Comparison of ENCODE assay signal across 15 mouse cellular contexts in genomic region chr5:120436885-120437495, GRCm38 (mm10). TPM values are rescaled to one million over a fixed set of nuclear protein-coding genes. Genes with fewer than 3 reads are reported as not detected.
DNase-seq lines count a peak whose midpoint lies in the region; ATAC-seq lines count a peak whose summit lies in the region.
"Had no signal": no experiment of that assay in that cellular context is flagged by ENCODE, and none has a peak within 500 bp of the region (broad histone marks: within the 10 kb centered on the region; RNA-seq: fewer than 3 reads in every experiment).

No protein-coding gene starts in this region.

- peak overlapping the region; percentile 54 for H3K4me3 ChIP-seq in hindbrain, embryonic 11.5 days (ENCODE audit: low read depth, low read length)
- H3K4me3 ChIP-seq in midbrain, embryonic 13.5 days (replicated peaks): peak overlapping the region; percentile 62

- H3K4me1 ChIP-seq in hindbrain, embryonic 11.5 days (replicated peaks; ENCODE audit: control insufficient read depth, insufficient read depth, low read length): peaks cover 18% of the 10 kb centered on the region
- H3K4me1 ChIP-seq in midbrain, embryonic 13.5 days (replicated peaks): peaks cover 56% of the 10 kb centered on the region

- intact Hi-C loops in heart, postnatal 14 days (cut with DNase I): no loop called here
- intact Hi-C loops in left cerebral cortex, postnatal 10 days (cut with DNase I): loop anchor here (10.0 kb wide), 2 partner anchors 602 to 762 kb away; partner anchors contain the start of genes Tbx3 and Tbx5

- H3K4me2 ChIP-seq in hindbrain, embryonic 11.5 days (replicated peaks; ENCODE audit: low read depth, low read length): peak overlapping the region; percentile 71
- peak overlapping the region; percentile 72 for H3K4me2 ChIP-seq in midbrain, embryonic 13.5 days (replicated peaks)

- WGBS in hindbrain, embryonic 11.5 days: 0% methylated on average over 18 of the region's 18 CpGs
- WGBS in midbrain, embryonic 13.5 days: under 1% methylated on average over 17 of the region's 18 CpGs

- H3K36me3 ChIP-seq in hindbrain, embryonic 11.5 days (ENCODE audit: control insufficient read depth, insufficient read depth, low read length): no peaks in the 10 kb centered on the region
- H3K36me3 ChIP-seq in midbrain, embryonic 13.5 days: peaks cover 5% of the 10 kb centered on the region; the same call in 1 of the 2 replicates

- H3K27ac ChIP-seq in hindbrain, embryonic 11.5 days (ENCODE audit: low read depth, low read length): peak overlapping the region; percentile 91
- H3K27ac ChIP-seq in midbrain, embryonic 13.5 days: peak overlapping the region; percentile 96

- no peak for ATAC-seq in hindbrain, embryonic 11.5 days (ENCODE audit: low FRiP score)
- ATAC-seq in midbrain, embryonic 13.5 days: no peak

- H3K27me3 ChIP-seq in hindbrain, embryonic 11.5 days (ENCODE audit: control insufficient read depth, insufficient read depth, low read length): peaks cover 77% of the 10 kb centered on the region
- peaks cover 79% of the 10 kb centered on the region for H3K27me3 ChIP-seq in midbrain, embryonic 13.5 days

- peak; percentile 51 for DNase-seq in retina, embryonic 14.5 days (ENCODE audit: low spot score)
- DNase-seq in retina, postnatal 1 day: no peak
- DNase-seq in hindbrain, embryonic 11.5 days (ENCODE audit: low spot score): peak; percentile 65
- DNase-seq in cerebellum, adult 11 months: no peak
- no peak for DNase-seq in frontal cortex, adult 2 months (ENCODE audit: extremely low spot score in 1 of 2, low spot score in 1 of 2)
- no peak for DNase-seq in heart, postnatal 14 days
- DNase-seq in left cerebral cortex, postnatal 10 days (ENCODE audit: extremely low spot score in 1 of 2, low spot score in 2 of 2): no peak
- DNase-seq: B cell, adult 2 months; gastrocnemius, postnatal 25 days; kidney, postnatal 25 days had no signal

- peak overlapping the region; percentile 73 for H3K9ac ChIP-seq in hindbrain, embryonic 11.5 days (ENCODE audit: low read depth, low read length)
- peak overlapping the region; percentile 83 for H3K9ac ChIP-seq in midbrain, embryonic 13.5 days (replicated peaks)

- H3K9me3 ChIP-seq in hindbrain, embryonic 11.5 days (ENCODE audit: control insufficient read depth, low read length): no peaks in the 10 kb centered on the region
- H3K9me3 ChIP-seq in midbrain, embryonic 13.5 days: no peaks in the 10 kb centered on the region
- H3K9me3 ChIP-seq: megakaryocyte, embryonic 14.5 days had no signal

RNA-seq across cellular contexts. Expression of gene Lhx5, which starts 5.5 kb away (rescaled TPM):
- polyA plus RNA-seq in hindbrain, embryonic 11.5 days (2014; fragmentation: Nextera tagmentation; extraction: Ambion mirVana): 36.1 and 41.6 TPM in 2 replicates
- 44.6 and 55.0 TPM in 2 replicates for polyA plus RNA-seq in midbrain, embryonic 13.5 days (2015; fragmentation: Nextera tagmentation; extraction: Ambion mirVana)
- 0.23 and 0.40 TPM in 2 replicates for polyA plus RNA-seq in frontal cortex, adult 2 months (2012; rRNA removed)
- not detected for total RNA-seq in heart, postnatal 14 days (2021)
- under 1 TPM; 0.20 to 0.32 TPM for total RNA-seq in left cerebral cortex, postnatal 10 days (2021)
- total RNA-seq: gastrocnemius, postnatal 25 days had no signal
- polyA plus RNA-seq: heart, postnatal 0 days; liver, embryonic 16.5 days had no signal

RNA-seq across cellular contexts. Expression of gene Sdsl, which starts 35.6 kb away (rescaled TPM):
- 5.8 and 6.7 TPM in 2 replicates for polyA plus RNA-seq in hindbrain, embryonic 11.5 days (2014; fragmentation: Nextera tagmentation; extraction: Ambion mirVana)
- polyA plus RNA-seq in midbrain, embryonic 13.5 days (2015; fragmentation: Nextera tagmentation; extraction: Ambion mirVana): 6.8 and 9.5 TPM in 2 replicates
- 6.9 and 7.1 TPM in 2 replicates for polyA plus RNA-seq in frontal cortex, adult 2 months (2012; rRNA removed)
- total RNA-seq in heart, postnatal 14 days (2021): 10 to 100 TPM in 1 of 2 experiments, 1 to 10 TPM in 1; 8.7 to 10.9 TPM
- 1 to 10 TPM; 5.0 to 5.3 TPM for total RNA-seq in left cerebral cortex, postnatal 10 days (2021)

RNA-seq across cellular contexts. Expression of gene Sds, which starts 39.3 kb away (rescaled TPM):
- not detected in 2 replicates for polyA plus RNA-seq in hindbrain, embryonic 11.5 days (2014; fragmentation: Nextera tagmentation; extraction: Ambion mirVana)
- 0.32 TPM in 1 of 2 replicates, not detected in the other for polyA plus RNA-seq in midbrain, embryonic 13.5 days (2015; fragmentation: Nextera tagmentation; extraction: Ambion mirVana)
- 0.40 TPM in 1 of 2 replicates, not detected in the other for polyA plus RNA-seq in frontal cortex, adult 2 months (2012; rRNA removed)
- not detected for total RNA-seq in heart, postnatal 14 days (2021)
- total RNA-seq in left cerebral cortex, postnatal 10 days (2021): not detected
- total RNA-seq: gastrocnemius, postnatal 25 days; left cerebral cortex, postnatal 14 days had no signal
- polyA plus RNA-seq: heart, postnatal 0 days had no signal

Comparison
In these comparisons a context has a peak if more than half of its experiments do, and no peak if none do; other contexts are left out.
1. DNase-seq: peak in retina, embryonic 14.5 days (single experiment) and hindbrain, embryonic 11.5 days (single experiment); none in retina, postnatal 1 day (single experiment), cerebellum, adult 11 months (single experiment), frontal cortex, adult 2 months (0 of 2), heart, postnatal 14 days (0 of 2) and left cerebral cortex, postnatal 10 days (0 of 2).
2. RNA of gene Lhx5, which starts 5.5 kb away (polyA plus RNA-seq): 44.6 to 55.0 TPM in midbrain, embryonic 13.5 days and 36.1 to 41.6 TPM in hindbrain, embryonic 11.5 days; 0.23 to 0.40 TPM in frontal cortex, adult 2 months; every median in the first group is over 10 times any median in the second.